Mouse (Mus musculus) E14TG2a.4 (cell line): ENCODE measurements around the gene Acsl6.

ENCODE experiments used
- H3K27me3 ChIP-seq: 2 replicates; pipeline ENCODE4 v1.6.1; 2014; ENCODE audit warnings: low read length, control low read depth; ENCODE audit not compliant: insufficient read depth
- H3K36me3 ChIP-seq: 2 replicates; pipeline ENCODE4 v1.6.1; 2014; ENCODE audit warnings: low read length, control low read depth; ENCODE audit not compliant: insufficient read depth
- H3K4me1 ChIP-seq: replicated peaks from 2 replicates; pipeline ENCODE4 v1.6.1; 2014; ENCODE audit warnings: low read depth, low read length, control low read depth
- H3K4me3 ChIP-seq: replicated peaks from 2 replicates; pipeline ENCODE4 v1.5.1; 2014; ENCODE audit warnings: mild to moderate bottlenecking, low read length
- H3K9me3 ChIP-seq: 2 replicates; pipeline ENCODE4 v1.6.1; 2014; ENCODE audit warnings: low read length, control low read depth
- CTCF ChIP-seq: conservative IDR thresholded peaks from 2 replicates; pipeline ENCODE4 v1.5.1; 2014; ENCODE audit warnings: low read length
- NANOG ChIP-seq: IDR thresholded peaks from 2 replicates; pipeline ENCODE4 v1.6.1; 2014; ENCODE audit warnings: borderline replicate concordance, low read length, mixed read lengths
- POU5F1 ChIP-seq: IDR thresholded peaks from 2 replicates; pipeline ENCODE4 v1.6.1; 2014; ENCODE audit warnings: low read length, borderline replicate concordance

Gene Acsl6

DNA sequence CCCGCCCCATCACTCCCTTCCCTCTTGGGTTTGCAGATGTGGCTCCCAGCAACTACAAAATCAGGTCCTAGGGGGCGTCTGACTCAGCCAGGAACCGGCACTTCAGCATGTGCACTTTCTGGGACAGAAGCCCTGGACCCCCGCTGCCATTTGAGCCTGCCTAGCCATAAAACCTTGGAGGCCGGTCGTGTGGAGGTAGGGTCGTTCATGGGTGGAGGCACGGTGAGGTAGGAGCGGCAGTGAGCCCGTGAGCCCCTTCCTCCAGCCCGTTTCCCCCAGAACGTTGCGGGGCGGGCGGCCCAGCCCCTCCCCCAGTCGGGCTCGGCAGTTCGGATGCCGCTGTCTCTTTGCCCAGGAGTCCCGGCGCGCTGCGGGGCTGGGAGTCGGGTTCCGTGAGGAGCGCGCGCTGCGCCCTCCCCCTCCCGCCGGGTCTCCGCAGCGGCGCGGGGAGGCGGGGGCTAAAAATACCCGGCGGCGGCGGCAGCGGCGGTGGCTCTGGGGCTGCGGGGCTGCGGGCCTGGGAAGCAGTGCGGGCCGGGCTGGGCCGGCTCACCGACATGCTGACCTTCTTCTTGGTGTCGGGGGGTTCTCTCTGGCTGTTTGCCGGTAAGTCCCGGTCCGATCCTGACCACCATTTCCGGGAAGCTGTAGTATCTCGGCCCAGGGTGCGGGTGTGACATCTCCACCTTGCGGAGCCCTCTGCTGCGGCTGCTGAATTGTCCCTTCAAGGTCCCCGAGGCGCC lies at the start of gene Acsl6:
Gene Acsl6, plus strand, starts transcription at position 71 of the 743 bp plus-strand sequence.
- TF ChIP-seq POU5F1 (no peak), NANOG (no peak), CTCF (no peak)
- peaks cover 35% of the 10 kb centered on the region for H3K27me3 ChIP-seq

DNA sequence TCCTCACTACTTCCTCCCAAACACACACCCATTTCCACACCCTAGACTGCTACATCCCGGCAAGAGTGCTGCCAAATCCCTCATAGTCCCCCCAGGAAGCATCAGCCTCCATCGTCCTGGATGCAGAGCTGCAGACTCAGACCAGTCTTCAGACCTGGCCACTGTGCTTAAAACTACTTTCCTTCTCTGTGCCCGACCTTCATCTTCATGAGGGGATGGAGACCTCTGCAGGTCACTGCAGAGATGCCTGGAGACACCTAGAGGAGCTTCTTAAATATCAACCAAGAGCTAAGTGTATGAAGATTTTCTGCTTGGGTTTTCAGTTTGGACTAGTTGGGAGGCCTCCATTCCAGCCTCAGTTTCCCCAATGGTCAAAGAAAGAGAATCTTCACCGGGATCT lies 49.5 kb upstream of the Acsl6 start:
- Histone ChIP-seq H3K27me3 (peaks cover 5% of the 10 kb centered on the region; the same call in 1 of the 2 replicates), H3K4me3 (no peak overlapping the region), H3K9me3 (no peaks in the 10 kb centered on the region), H3K36me3 (no peaks in the 10 kb centered on the region), H3K4me1 (peaks cover 40% of the 10 kb centered on the region)
- no peak for TF ChIP-seq CTCF
- TF ChIP-seq POU5F1: no peak
- no peak for TF ChIP-seq NANOG

More for the DNA sequence above, at the start of gene Acsl6:
- H3K36me3 ChIP-seq: no peaks in the 10 kb centered on the region
- no peaks in the 10 kb centered on the region; the same call in 1 of the 2 replicates for H3K9me3 ChIP-seq
- peaks cover 16% of the 10 kb centered on the region for H3K4me1 ChIP-seq
- peak within 1 kb of the TSS; percentile 84 for H3K4me3 ChIP-seq

DNA sequence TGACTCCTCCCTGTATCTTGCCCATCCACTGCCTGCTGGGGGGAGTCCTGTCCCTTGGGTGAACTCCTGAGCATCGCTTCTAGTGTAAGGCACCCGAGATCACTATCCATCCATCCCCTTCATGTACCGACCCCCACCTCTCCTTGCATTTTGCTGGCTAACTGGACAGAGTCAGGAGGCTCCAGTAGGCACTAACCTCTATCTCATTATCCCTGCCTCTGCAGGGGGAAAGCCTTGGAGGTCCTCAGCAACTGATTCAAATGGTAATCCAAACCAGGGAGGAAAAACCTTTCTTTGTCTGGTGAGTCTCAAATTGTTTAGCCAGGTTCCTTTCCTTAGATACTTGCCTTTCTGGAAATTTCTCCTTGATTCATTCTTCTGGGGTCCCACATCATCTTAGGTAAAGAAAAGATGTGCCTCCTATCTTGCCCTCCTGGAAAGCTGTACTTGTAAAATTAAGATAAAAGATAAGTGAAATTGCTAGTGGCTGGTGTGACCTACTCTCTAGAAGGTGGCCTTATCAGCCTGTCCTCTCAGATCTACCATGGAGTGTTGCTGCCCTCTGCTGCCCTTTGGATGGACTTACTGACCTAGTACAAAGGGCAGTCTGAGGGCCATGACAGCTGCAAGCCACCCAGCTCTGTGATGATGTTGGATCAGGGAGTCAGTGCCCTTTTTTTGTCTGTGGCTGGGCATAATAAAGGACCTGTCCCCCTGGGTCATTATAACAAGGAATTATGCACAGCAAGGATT lies 46.8 kb upstream of the Acsl6 start:
- no peaks in the 10 kb centered on the region for H3K36me3 ChIP-seq
- peaks cover 51% of the 10 kb centered on the region for H3K4me1 ChIP-seq
- TF ChIP-seq CTCF (peak; percentile 32), POU5F1 (no peak)

GRCm38 (mm10) chr11:54263405-54264031 lies 40.1 kb upstream of the Acsl6 start:
- Histone ChIP-seq H3K27me3 (no peaks in the 10 kb centered on the region), H3K4me1 (peaks cover 25% of the 10 kb centered on the region), H3K36me3 (no peaks in the 10 kb centered on the region), H3K9me3 (no peaks in the 10 kb centered on the region), H3K4me3 (no peak overlapping the region)
- TF ChIP-seq CTCF (peak; percentile 60), POU5F1 (no peak)

More for the DNA sequence above, 46.8 kb upstream of the Acsl6 start:
- no peak overlapping the region for H3K4me3 ChIP-seq
- no peaks in the 10 kb centered on the region for H3K9me3 ChIP-seq
- H3K27me3 ChIP-seq: peaks cover 5% of the 10 kb centered on the region; the same call in 1 of the 2 replicates

DNA sequence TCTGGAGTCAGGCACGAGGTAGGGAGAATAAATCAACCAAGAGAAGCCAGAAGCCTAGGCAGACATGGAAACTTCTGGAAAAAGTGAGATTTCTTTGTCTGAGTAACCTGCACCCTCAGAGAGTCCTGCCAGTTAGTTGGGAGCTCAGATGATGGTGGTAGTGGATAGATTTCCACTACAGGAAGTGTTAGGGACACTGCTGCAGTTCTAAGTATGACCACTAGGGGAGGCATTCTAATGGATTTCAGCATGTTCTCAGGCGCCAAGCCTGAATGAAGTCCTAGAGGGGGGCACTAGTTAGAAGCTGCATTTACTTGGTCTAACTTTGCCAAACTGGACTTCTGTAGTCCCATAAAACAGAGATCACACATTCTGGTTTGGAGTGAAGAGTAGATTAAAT lies 39.1 kb upstream of the Acsl6 start:
- H3K9me3 ChIP-seq: no peaks in the 10 kb centered on the region
- no peak overlapping the region for H3K4me3 ChIP-seq
- peaks cover 16% of the 10 kb centered on the region for H3K4me1 ChIP-seq
- TF ChIP-seq POU5F1 (no peak), CTCF (peak; percentile 99)
- H3K27me3 ChIP-seq: no peaks in the 10 kb centered on the region
- H3K36me3 ChIP-seq: no peaks in the 10 kb centered on the region

- Histone ChIP-seq H3K4me3 (no peak within 1 kb of the TSS), H3K9me3 (no peaks in the 10 kb centered on the region)
- no peak for TF ChIP-seq POU5F1
- TF ChIP-seq CTCF: no peak
- TF ChIP-seq NANOG: no peak
Observed at GRCm38 (mm10) chr11:54267177-54267576, 36.4 kb upstream of the Acsl6 start, which contains the start of gene Il3. Gene Il3 (minus strand): TSS chr11:54267277.

DNA sequence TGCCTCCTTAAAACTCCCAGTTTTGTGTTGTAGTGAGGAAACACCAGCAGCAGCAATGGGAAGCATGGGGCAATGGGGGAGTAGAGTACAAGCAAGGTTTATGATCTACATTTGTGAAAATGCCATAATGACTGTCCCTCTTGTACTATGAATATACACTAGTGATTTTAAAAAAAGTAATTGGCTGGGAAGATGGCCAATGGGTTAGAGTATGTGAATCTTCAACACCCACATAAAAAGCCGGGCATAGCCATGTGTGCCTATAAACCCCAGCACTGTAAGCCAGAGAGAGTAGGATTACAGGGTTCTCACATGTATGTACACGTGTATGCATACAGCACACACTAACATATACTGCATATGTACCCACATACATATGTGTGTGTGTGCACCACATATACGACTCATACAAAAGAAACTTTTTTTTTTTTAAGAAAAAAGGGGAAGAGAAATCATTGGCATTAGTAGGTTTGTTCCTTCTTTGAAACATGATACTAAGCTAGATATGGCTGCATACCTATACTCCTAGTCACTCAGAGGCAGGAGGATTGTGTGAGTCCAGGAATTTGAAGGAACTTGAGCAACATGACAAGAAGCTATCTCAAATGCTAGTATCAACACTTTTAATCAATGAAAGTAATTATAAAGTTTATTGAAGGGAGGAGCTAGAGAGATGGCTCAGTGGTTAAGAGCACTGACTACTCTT lies 34.3 kb upstream of the Acsl6 start:
- Histone ChIP-seq H3K9me3 (no peaks in the 10 kb centered on the region), H3K4me1 (peaks cover 4% of the 10 kb centered on the region), H3K4me3 (no peak overlapping the region), H3K36me3 (no peaks in the 10 kb centered on the region), H3K27me3 (no peaks in the 10 kb centered on the region)
- TF ChIP-seq CTCF: no peak
- TF ChIP-seq NANOG: no peak
- no peak for TF ChIP-seq POU5F1

More at GRCm38 (mm10) chr11:54267177-54267576, 36.4 kb upstream of the Acsl6 start, which contains the start of gene Il3:
- no peaks in the 10 kb centered on the region for H3K27me3 ChIP-seq
- peaks cover 8% of the 10 kb centered on the region for H3K4me1 ChIP-seq
- no peaks in the 10 kb centered on the region for H3K36me3 ChIP-seq
